Mouse (Mus musculus): Measurements from ENCODE around the gene Capn6.

GRCm38 (mm10) chrX:143818961-143819360 is 8.3 kb downstream of the Capn6 start:
- TF ChIP-seq HCFC1 (IDR thresholded peaks at IDR 0.05; ENCODE audit: borderline replicate concordance, insufficient read depth, low read length) (no peak), ZC3H11A (IDR thresholded peaks at IDR 0.05; ENCODE audit: borderline replicate concordance, low read depth, low read length) (no peak)
